Mouse (Mus musculus) kidney, adult 2 months (tissue): ENCODE measurements at regions not wholly inside any gene's neighbourhood (a gene's known extent, or its start where the extent isn't known, plus 50 kb on each side); places are given as distances from the start of the nearest gene placed in this dataset.
"Not testable (repeated sequence)": the region's sequence is repeated elsewhere in the genome, so short reads cannot be mapped to it uniquely, and the experiment has no call there.

Experiments used
- CTCF ChIP-seq: fragments of 200-500 bp; conservative IDR thresholded peaks from 2 replicates; pipeline ENCODE4 v1.5.1; 2011; ENCODE audit warnings: low read depth, mild to moderate bottlenecking, control low read depth, low read length, moderate library complexity, mixed read lengths; ENCODE audit not compliant: insufficient read depth, insufficient read length
- POLR2A ChIP-seq: fragments of 200-500 bp; IDR thresholded peaks from one replicate; pipeline ENCODE4 v1.6.1; 2011; ENCODE audit warnings: low read depth, low read length, control low read depth

DNA sequence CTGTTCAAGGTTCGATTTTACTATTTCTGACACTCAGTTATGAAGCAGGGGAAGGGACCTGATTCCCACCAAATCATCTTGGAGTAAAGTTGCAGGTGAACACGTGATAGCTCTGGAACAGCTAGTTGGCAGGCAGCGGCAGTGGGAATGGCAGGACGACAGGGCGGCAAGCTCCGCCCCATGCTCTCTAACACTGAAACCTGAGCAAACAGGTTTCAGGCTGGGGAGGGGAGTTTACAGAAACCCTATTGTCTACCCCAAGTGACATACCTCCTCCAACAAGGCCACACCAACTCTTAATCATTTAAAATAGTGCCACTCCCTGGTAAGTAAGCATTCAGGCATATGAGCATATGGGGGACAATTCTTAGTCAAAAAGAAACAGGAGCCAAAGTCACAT is 2504.7 kb downstream of the Gm37988 start:
- TF ChIP-seq CTCF, POLR2A: not testable (repeated sequence)
